Comparison of ENCODE assay signal across 23 mouse cellular contexts in the genomic region with DNA sequence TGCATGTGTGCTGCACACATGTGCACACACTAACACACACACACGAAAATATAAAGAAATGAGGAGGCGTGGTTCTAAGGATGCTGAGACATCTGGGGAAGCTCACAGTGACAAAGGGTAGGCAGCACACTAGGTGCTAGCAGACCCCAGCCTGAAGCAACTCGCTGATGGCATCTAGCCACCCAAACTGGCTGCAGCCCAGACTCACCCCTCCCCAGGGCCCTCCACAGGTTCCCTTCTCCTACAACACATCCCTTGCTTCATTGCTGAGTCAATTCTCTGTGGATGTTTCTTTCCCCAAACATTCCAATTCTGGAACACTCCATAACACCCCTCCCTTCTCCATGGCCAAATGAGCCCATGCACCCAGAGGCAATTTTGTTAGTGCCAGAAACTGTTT.
"Had no signal": no experiment of that assay in that cellular context is flagged by ENCODE, and none has a peak within 500 bp of the region (broad histone marks: within the 10 kb centered on the region; RNA-seq: fewer than 3 reads in every experiment).

No protein-coding gene starts in this region.

- H3K4me3 ChIP-seq: kidney, embryonic 15.5 days; limb, embryonic 12.5 days; limb, embryonic 15.5 days; midbrain, embryonic 12.5 days; midbrain, embryonic 15.5 days; neural tube, embryonic 12.5 days; neural tube, embryonic 15.5 days had no signal

- H3K4me2 ChIP-seq: kidney, embryonic 15.5 days; limb, embryonic 12.5 days; limb, embryonic 15.5 days; liver, embryonic 11.5 days; lung, embryonic 14.5 days; midbrain, embryonic 12.5 days; midbrain, embryonic 15.5 days; neural tube, embryonic 12.5 days; neural tube, embryonic 15.5 days had no signal

- H3K9me3 ChIP-seq: kidney, embryonic 15.5 days; limb, embryonic 12.5 days; limb, embryonic 15.5 days; midbrain, embryonic 12.5 days; midbrain, embryonic 15.5 days; neural tube, embryonic 12.5 days; neural tube, embryonic 15.5 days had no signal

- H3K36me3 ChIP-seq: kidney, embryonic 15.5 days; limb, embryonic 12.5 days; limb, embryonic 15.5 days; midbrain, embryonic 12.5 days; midbrain, embryonic 15.5 days; neural tube, embryonic 12.5 days; neural tube, embryonic 15.5 days had no signal

- H3K4me1 ChIP-seq: kidney, embryonic 15.5 days; limb, embryonic 12.5 days; limb, embryonic 15.5 days; midbrain, embryonic 12.5 days; midbrain, embryonic 15.5 days; neural tube, embryonic 12.5 days had no signal

- DNase-seq: kidney, postnatal 10 days; kidney, postnatal 36 days; left cerebral cortex, postnatal 4 days; liver, postnatal 0 days; lung, embryonic 14.5 days; right cerebral cortex, adult 18-20 months; right cerebral cortex, postnatal 14 days; right cerebral cortex, postnatal 4 days; thymus, adult 2 months; thymus, postnatal 14 days; thymus, postnatal 4 days had no signal

- H3K27ac ChIP-seq: kidney, embryonic 15.5 days; limb, embryonic 12.5 days; limb, embryonic 15.5 days; liver, embryonic 14.5 days; macrophage; midbrain, embryonic 12.5 days; midbrain, embryonic 15.5 days; neural tube, embryonic 12.5 days; neural tube, embryonic 15.5 days; stomach, postnatal 0 days had no signal

- ATAC-seq: liver, postnatal 0 days; lung, postnatal 0 days; midbrain, embryonic 15.5 days had no signal

- H3K27me3 ChIP-seq: kidney, embryonic 15.5 days; limb, embryonic 12.5 days; limb, embryonic 15.5 days; midbrain, embryonic 12.5 days; midbrain, embryonic 15.5 days; neural tube, embryonic 12.5 days; neural tube, embryonic 15.5 days had no signal

- H3K9ac ChIP-seq: kidney, embryonic 15.5 days; limb, embryonic 12.5 days; limb, embryonic 15.5 days; liver, embryonic 14.5 days; liver, postnatal 0 days; lung, embryonic 14.5 days; midbrain, embryonic 12.5 days; midbrain, embryonic 15.5 days; neural tube, embryonic 12.5 days; neural tube, embryonic 15.5 days had no signal
